Mouse (Mus musculus) cerebellum, postnatal 4 days (tissue): Measurements from ENCODE around the gene Gins1.

Source experiments
- DNase-seq, 2 experiments: peaks; one replicate each; pipeline ENCODE4 v3.0.0; 2022; ENCODE audit warnings: low spot score in 2 of 2, mixed read lengths in 1 of 2

Gins1 gene

GRCm38 (mm10) chr2:150959521-150959920, 54.3 kb downstream of the Gins1 start:
- no peak for DNase-seq

DNA sequence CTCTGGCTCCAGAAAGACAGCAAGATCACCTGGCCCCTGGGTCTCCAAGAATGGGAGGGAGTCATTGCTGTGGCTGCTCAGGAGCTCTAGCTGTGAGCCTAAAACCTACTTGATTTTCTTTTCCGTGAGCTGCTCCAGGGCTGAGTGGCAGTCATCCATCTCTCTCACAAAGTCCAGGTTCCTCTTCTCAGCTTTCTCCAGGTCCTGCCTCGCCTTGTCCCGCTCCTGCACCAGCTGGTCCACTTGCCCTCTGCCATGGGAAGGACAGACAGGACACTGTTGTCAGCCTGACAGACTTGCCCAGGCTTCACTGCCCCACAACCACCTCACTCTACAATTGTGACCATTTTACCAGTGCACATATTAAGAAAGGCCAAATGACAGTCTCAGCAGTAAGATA, 58.0 kb downstream of the Gins1 start:
- DNase-seq = no peak

- no peak for DNase-seq
Observed at GRCm38 (mm10) chr2:150964641-150965040, 59.4 kb downstream of the Gins1 start.

- DNase-seq = no peak
Observed at GRCm38 (mm10) chr2:150965951-150966350, 60.8 kb downstream of the Gins1 start.

DNA sequence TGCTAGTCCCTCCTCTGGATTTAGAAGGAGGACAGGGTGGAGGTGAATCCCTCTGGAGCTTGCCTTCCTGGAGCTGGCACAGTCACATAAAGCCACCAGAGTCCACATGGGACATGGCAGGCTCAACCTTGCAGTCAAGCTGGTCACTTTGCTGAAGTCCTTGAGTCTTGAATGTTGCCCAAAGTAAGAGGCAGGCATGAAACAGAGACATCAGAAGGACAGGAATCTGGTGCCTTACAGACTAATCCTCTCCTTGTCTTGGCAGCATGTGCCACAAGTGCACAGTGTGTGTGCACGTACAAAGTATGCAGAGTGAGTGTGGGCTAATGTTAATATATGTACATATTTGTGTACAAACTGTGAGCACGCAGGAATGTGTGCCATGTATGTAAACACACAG, 62.3 kb downstream of the Gins1 start:
- no peak for DNase-seq

GRCm38 (mm10) chr2:150969231-150969630, 64.0 kb downstream of the Gins1 start:
- DNase-seq = no peak

DNA sequence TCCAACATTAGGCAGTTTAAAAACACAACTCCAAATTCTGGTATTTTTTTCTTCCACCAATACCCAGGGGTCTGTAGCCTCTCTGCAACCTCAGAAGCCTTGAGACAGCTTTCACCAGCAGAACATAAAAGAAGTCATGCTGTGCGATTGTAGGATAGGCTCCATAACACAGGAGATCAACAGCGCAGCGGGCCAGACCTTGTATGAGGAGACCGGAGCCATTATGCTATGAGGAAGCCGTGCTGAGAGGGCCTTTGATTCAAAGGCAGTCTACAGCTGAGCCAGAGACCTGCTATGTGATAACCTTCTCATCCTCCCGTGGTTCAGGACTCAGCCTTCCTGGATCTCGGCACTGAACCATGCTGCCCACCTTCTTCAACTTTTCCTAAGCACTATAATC, 66.7 kb downstream of the Gins1 start:
- DNase-seq = no peak

DNA sequence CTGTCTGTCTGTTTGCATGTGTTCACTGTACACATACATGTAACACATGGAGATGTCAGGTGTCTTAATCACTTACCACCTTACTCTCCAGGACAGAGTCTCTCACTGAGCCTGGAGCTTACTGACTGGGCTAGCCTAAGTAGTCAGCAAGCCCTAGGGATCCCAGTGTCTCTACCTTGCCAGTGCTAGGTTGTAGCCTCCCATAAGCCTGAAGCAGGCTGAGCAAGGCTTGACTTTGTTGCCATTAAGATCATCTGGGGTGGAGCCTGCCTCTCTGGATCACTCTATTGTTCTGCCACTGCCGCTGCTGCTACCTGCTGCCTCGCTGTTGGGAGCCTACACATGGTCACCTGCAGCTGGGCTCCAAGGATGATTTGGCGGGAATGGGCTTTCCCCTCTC, 67.5 kb downstream of the Gins1 start:
- no peak for DNase-seq

DNA sequence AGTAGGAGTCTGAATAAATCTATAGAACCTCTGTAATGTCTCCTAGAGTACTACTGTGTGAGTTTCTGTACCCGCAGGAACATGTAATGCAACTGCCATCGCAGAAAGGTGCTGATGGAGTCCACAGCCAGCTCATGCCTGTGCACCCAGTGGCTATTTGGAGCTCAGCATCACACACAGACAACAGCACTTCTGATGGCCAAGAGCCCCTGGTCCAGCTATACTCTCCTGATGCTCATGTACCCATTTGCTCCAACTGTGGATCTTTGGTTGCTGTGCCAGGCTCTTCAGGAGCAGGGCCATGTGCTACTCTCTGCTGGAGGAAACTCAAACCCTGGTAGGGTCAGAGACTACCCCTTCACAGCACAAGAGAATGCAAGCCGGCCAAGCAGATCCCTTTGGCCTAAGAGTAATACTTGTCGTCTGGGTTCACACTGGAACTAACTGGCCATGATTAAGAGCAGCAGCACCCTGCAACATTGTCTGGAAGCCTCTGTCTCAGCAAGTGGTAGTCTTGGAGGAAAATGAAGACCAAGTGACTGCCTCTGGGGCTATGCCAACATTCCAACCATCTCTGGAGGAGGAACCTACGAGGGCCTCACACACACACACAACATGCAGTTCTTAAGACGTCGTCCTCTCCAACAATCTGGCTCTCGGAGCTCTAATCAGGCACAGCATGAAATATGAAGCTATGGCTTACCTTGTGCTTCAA, 68.4 kb downstream of the Gins1 start:
- DNase-seq = no peak

GRCm38 (mm10) chr2:150976871-150977270, 71.7 kb downstream of the Gins1 start:
- no peak for DNase-seq

- DNase-seq = no peak
Observed at GRCm38 (mm10) chr2:150977676-150978075, 72.5 kb downstream of the Gins1 start.

DNA sequence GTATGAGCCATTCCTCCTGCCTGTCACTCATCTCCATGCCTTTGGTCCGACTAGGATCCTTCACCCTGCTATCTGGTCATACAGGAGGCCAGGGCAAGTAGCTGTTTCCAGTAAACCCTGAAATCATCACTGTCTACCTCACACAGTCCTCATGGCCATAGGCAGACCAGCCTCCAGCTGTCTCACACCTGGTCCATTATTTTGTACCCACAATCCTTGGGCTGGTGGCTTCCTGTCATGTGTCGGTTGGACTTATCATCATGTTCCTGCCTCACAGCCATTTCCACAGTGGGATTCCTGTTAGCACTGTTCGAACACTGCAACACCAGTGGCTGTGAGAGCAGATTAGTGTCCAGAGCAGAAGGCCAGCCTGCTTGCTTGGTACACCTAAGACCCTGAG, 73.6 kb downstream of the Gins1 start:
- no peak for DNase-seq

- DNase-seq = no peak
Observed at GRCm38 (mm10) chr2:150979861-150980620, 74.8 kb downstream of the Gins1 start.
